Mouse (Mus musculus): ENCODE data around the gene Gm45234. TPM values are rescaled to one million over a fixed set of nuclear protein-coding genes. Genes with fewer than 3 reads are reported as not detected.

The Gm45234 gene
- polyA plus RNA-seq, 1 experiment, result not detected

GRCm38 (mm10) chr6:124786756-124787420 is 31.1 kb upstream of the Gm45234 start:
- Histone ChIP-seq H3ac (ENCODE audit: control insufficient read depth, insufficient read length) (no peak overlapping the region), H3K27me3 (ENCODE audit: control insufficient read depth, insufficient read depth, insufficient read length) (no peaks in the 10 kb centered on the region), H3K4me3 (no peak overlapping the region), H3K79me2 (ENCODE audit: control insufficient read depth, insufficient read depth) (no peaks in the 10 kb centered on the region), H3K36me3 (ENCODE audit: control insufficient read depth, insufficient read depth) (no peaks in the 10 kb centered on the region), H3K4me2 (ENCODE audit: low read depth) (no peak overlapping the region)
- TF ChIP-seq TCF12 (IDR thresholded peaks at IDR 0.05; ENCODE audit: insufficient read depth, poor library complexity, severe bottlenecking) (no peak), REST (IDR thresholded peaks at IDR 0.05; ENCODE audit: insufficient read depth, insufficient read length) (no peak), POLR2A (IDR thresholded peaks at IDR 0.05; ENCODE audit: insufficient read length, low read depth) (no peak), CEBPB (IDR thresholded peaks at IDR 0.05; ENCODE audit: insufficient read depth, poor library complexity, severe bottlenecking) (no peak), POLR2AphosphoS2 (IDR thresholded peaks at IDR 0.05; ENCODE audit: insufficient read length, low read depth) (no peak), TCF3 (IDR thresholded peaks at IDR 0.05; ENCODE audit: insufficient read length, low read depth) (no peak), MYOD1 (IDR thresholded peaks at IDR 0.05; ENCODE audit: control insufficient read depth in 1 of 3, insufficient read length in 2 of 3, low read depth in 2 of 3) (no peak), MAX (IDR thresholded peaks at IDR 0.05; ENCODE audit: low read depth) (no peak), USF1 (IDR thresholded peaks at IDR 0.05; ENCODE audit: low read depth) (no peak), MYOG (IDR thresholded peaks at IDR 0.05; ENCODE audit: control insufficient read depth in 1 of 3, insufficient read depth in 1 of 3, insufficient read length in 2 of 3, low read depth in 2 of 3) (no peak), E2F4 (IDR thresholded peaks at IDR 0.05; ENCODE audit: insufficient read depth) (no peak), SRF (IDR thresholded peaks at IDR 0.05; ENCODE audit: control insufficient read depth, insufficient read length, low read depth) (no peak)

- Histone ChIP-seq H3K79me2 (ENCODE audit: control insufficient read depth, insufficient read depth) (no peaks in the 10 kb centered on the region), H3K36me3 (ENCODE audit: control insufficient read depth, insufficient read depth) (no peaks in the 10 kb centered on the region), H3K27me3 (ENCODE audit: control insufficient read depth, insufficient read depth, insufficient read length) (no peaks in the 10 kb centered on the region), H3K4me3 (no peak overlapping the region), H3K4me2 (ENCODE audit: low read depth) (peak overlapping the region; percentile 47), H3ac (ENCODE audit: control insufficient read depth, insufficient read length) (no peak overlapping the region)
- TF ChIP-seq POLR2A (IDR thresholded peaks at IDR 0.05; ENCODE audit: insufficient read length, low read depth), result no peak
- no peak for TF ChIP-seq MYOG (IDR thresholded peaks at IDR 0.05; ENCODE audit: control insufficient read depth in 1 of 3, insufficient read depth in 1 of 3, insufficient read length in 2 of 3, low read depth in 2 of 3)
- no peak for TF ChIP-seq REST (IDR thresholded peaks at IDR 0.05; ENCODE audit: insufficient read depth, insufficient read length)
- no peak for TF ChIP-seq SRF (IDR thresholded peaks at IDR 0.05; ENCODE audit: control insufficient read depth, insufficient read length, low read depth)
- TF ChIP-seq MAX (IDR thresholded peaks at IDR 0.05; ENCODE audit: low read depth), result no peak
- TF ChIP-seq MYOD1 (IDR thresholded peaks at IDR 0.05; ENCODE audit: control insufficient read depth in 1 of 3, insufficient read length in 2 of 3, low read depth in 2 of 3), result no peak
- no peak for TF ChIP-seq TCF12 (IDR thresholded peaks at IDR 0.05; ENCODE audit: insufficient read depth, poor library complexity, severe bottlenecking)
- TF ChIP-seq TCF3 (IDR thresholded peaks at IDR 0.05; ENCODE audit: insufficient read length, low read depth), result no peak
- TF ChIP-seq CEBPB (IDR thresholded peaks at IDR 0.05; ENCODE audit: insufficient read depth, poor library complexity, severe bottlenecking), result no peak
- TF ChIP-seq POLR2AphosphoS2 (IDR thresholded peaks at IDR 0.05; ENCODE audit: insufficient read length, low read depth), result no peak
- no peak for TF ChIP-seq E2F4 (IDR thresholded peaks at IDR 0.05; ENCODE audit: insufficient read depth)
- TF ChIP-seq USF1 (IDR thresholded peaks at IDR 0.05; ENCODE audit: low read depth), result no peak
Measured at GRCm38 (mm10) chr6:124782436-124782835, 26.6 kb upstream of the Gm45234 start.

- no peak overlapping the region for H3K4me3 ChIP-seq
- no peak overlapping the region for H3ac ChIP-seq (ENCODE audit: control insufficient read depth, insufficient read length)
- H3K36me3 ChIP-seq (ENCODE audit: control insufficient read depth, insufficient read depth), result no peaks in the 10 kb centered on the region
- H3K79me2 ChIP-seq (ENCODE audit: control insufficient read depth, insufficient read depth), result no peaks in the 10 kb centered on the region
- H3K27me3 ChIP-seq (ENCODE audit: control insufficient read depth, insufficient read depth, insufficient read length), result no peaks in the 10 kb centered on the region
- no peak overlapping the region for H3K4me2 ChIP-seq (ENCODE audit: low read depth)
- TF ChIP-seq USF1 (IDR thresholded peaks at IDR 0.05; ENCODE audit: low read depth) (no peak), TCF3 (IDR thresholded peaks at IDR 0.05; ENCODE audit: insufficient read length, low read depth) (no peak), POLR2AphosphoS2 (IDR thresholded peaks at IDR 0.05; ENCODE audit: insufficient read length, low read depth) (no peak), E2F4 (IDR thresholded peaks at IDR 0.05; ENCODE audit: insufficient read depth) (no peak), MYOD1 (IDR thresholded peaks at IDR 0.05; ENCODE audit: control insufficient read depth in 1 of 3, insufficient read length in 2 of 3, low read depth in 2 of 3) (no peak), MYOG (IDR thresholded peaks at IDR 0.05; ENCODE audit: control insufficient read depth in 1 of 3, insufficient read depth in 1 of 3, insufficient read length in 2 of 3, low read depth in 2 of 3) (no peak), SRF (IDR thresholded peaks at IDR 0.05; ENCODE audit: control insufficient read depth, insufficient read length, low read depth) (no peak), POLR2A (IDR thresholded peaks at IDR 0.05; ENCODE audit: insufficient read length, low read depth) (no peak), REST (IDR thresholded peaks at IDR 0.05; ENCODE audit: insufficient read depth, insufficient read length) (no peak), MAX (IDR thresholded peaks at IDR 0.05; ENCODE audit: low read depth) (no peak), CEBPB (IDR thresholded peaks at IDR 0.05; ENCODE audit: insufficient read depth, poor library complexity, severe bottlenecking) (no peak), TCF12 (IDR thresholded peaks at IDR 0.05; ENCODE audit: insufficient read depth, poor library complexity, severe bottlenecking) (no peak)
Measured at GRCm38 (mm10) chr6:124780917-124781316, 25.1 kb upstream of the Gm45234 start.

GRCm38 (mm10) chr6:124779984-124780416 is 24.2 kb upstream of the Gm45234 start:
- Histone ChIP-seq H3K27me3 (ENCODE audit: control insufficient read depth, insufficient read depth, insufficient read length) (no peaks in the 10 kb centered on the region), H3K4me2 (ENCODE audit: low read depth) (peak overlapping the region; percentile 56), H3K4me3 (no peak overlapping the region), H3K79me2 (ENCODE audit: control insufficient read depth, insufficient read depth) (no peaks in the 10 kb centered on the region), H3K36me3 (ENCODE audit: control insufficient read depth, insufficient read depth) (no peaks in the 10 kb centered on the region), H3ac (ENCODE audit: control insufficient read depth, insufficient read length) (no peak overlapping the region)
- no peak for TF ChIP-seq CEBPB (IDR thresholded peaks at IDR 0.05; ENCODE audit: insufficient read depth, poor library complexity, severe bottlenecking)
- TF ChIP-seq POLR2A (IDR thresholded peaks at IDR 0.05; ENCODE audit: insufficient read length, low read depth), result no peak
- no peak for TF ChIP-seq MYOD1 (IDR thresholded peaks at IDR 0.05; ENCODE audit: control insufficient read depth in 1 of 3, insufficient read length in 2 of 3, low read depth in 2 of 3)
- no peak for TF ChIP-seq POLR2AphosphoS2 (IDR thresholded peaks at IDR 0.05; ENCODE audit: insufficient read length, low read depth)
- no peak for TF ChIP-seq MAX (IDR thresholded peaks at IDR 0.05; ENCODE audit: low read depth)
- no peak for TF ChIP-seq MYOG (IDR thresholded peaks at IDR 0.05; ENCODE audit: control insufficient read depth in 1 of 3, insufficient read depth in 1 of 3, insufficient read length in 2 of 3, low read depth in 2 of 3)
- no peak for TF ChIP-seq REST (IDR thresholded peaks at IDR 0.05; ENCODE audit: insufficient read depth, insufficient read length)
- TF ChIP-seq SRF (IDR thresholded peaks at IDR 0.05; ENCODE audit: control insufficient read depth, insufficient read length, low read depth), result no peak
- TF ChIP-seq E2F4 (IDR thresholded peaks at IDR 0.05; ENCODE audit: insufficient read depth), result no peak
- no peak for TF ChIP-seq USF1 (IDR thresholded peaks at IDR 0.05; ENCODE audit: low read depth)
- TF ChIP-seq TCF12 (IDR thresholded peaks at IDR 0.05; ENCODE audit: insufficient read depth, poor library complexity, severe bottlenecking), result no peak
- TF ChIP-seq TCF3 (IDR thresholded peaks at IDR 0.05; ENCODE audit: insufficient read length, low read depth), result no peak

Data from myocyte (in vitro differentiated cells).